Mouse (Mus musculus) layer of hippocampus, adult 2 months (tissue): ENCODE measurements at regions not wholly inside any gene's neighbourhood (a gene's known extent, or its start where the extent isn't known, plus 50 kb on each side); places are given as distances from the start of the nearest gene placed in this dataset.

ENCODE experiments used
- DNase-seq, 2 experiments: peaks; one replicate each; pipeline ENCODE4 v3.0.0; 2022; ENCODE audit warnings: low spot score in 2 of 2
- H3K27ac ChIP-seq: fragments of 200-600 bp; 2 replicates; pipeline ENCODE4 v1.8.1; 2022
- H3K4me3 ChIP-seq: fragments of 200-600 bp; 2 replicates; pipeline ENCODE4 v1.8.1; 2022; ENCODE audit warnings: mild to moderate bottlenecking
- CTCF ChIP-seq: fragments of 200-600 bp; conservative IDR thresholded peaks from 2 replicates; pipeline ENCODE4 v1.8.1; 2022; ENCODE audit warnings: antibody characterized with exemption, mild to moderate bottlenecking, moderate library complexity

DNA sequence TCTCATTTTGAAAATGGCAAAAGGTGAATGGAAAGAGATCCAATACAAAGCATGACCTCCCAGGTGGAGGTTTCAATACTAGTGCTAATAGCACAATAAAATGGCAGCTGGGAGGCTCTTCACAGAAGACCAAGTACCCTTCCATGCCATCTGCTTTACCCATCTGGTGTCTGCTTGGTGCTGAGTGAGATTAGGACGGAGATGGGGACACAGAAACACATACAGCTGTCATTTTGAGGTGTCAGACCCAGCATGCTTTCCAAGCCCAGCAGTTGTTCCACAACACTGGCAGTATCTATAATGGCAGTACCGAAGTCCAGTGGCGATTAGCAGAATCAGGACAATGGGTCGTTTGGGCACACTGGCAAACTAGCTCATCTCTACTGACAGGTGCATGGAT is 118.9 kb upstream of the 1700064H15Rik start:
- Histone ChIP-seq H3K4me3 (no peak overlapping the region), H3K27ac (no peak overlapping the region)
- no peak for TF ChIP-seq CTCF
- no peak for DNase-seq

- TF ChIP-seq CTCF, result no peak
These were observed 123.5 kb upstream of the 1700064H15Rik start for GRCm38 (mm10) chr3:19751946-19752345.

GRCm38 (mm10) chr3:19754011-19754410 is 125.5 kb upstream of the 1700064H15Rik start:
- no peak for TF ChIP-seq CTCF
- H3K4me3 ChIP-seq, result no peak overlapping the region

More at GRCm38 (mm10) chr3:19751946-19752345, 123.5 kb upstream of the 1700064H15Rik start:
- no peak for DNase-seq
- no peak overlapping the region for H3K27ac ChIP-seq
- no peak overlapping the region for H3K4me3 ChIP-seq

DNA sequence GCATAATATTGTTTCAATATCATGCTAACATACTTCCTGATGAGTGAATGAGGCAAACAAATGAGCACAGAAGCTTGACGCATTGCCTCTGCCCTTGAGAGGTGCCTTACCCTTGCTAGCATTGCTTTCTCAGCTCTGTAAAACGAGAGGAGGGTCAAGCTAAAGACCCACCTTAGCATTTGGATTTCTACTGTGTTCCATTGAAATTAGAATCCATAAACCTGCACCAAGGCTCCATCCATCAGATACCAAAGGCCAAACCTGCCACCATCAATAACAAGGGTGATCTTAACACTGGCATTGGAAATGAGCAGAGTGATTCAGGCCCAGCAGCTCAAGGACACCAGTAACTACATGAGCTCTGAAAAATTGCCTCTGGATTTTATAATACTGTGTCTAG is 126.2 kb upstream of the 1700064H15Rik start:
- Histone ChIP-seq H3K27ac (no peak overlapping the region), H3K4me3 (no peak overlapping the region)
- no peak for DNase-seq
- no peak for TF ChIP-seq CTCF

More at GRCm38 (mm10) chr3:19754011-19754410, 125.5 kb upstream of the 1700064H15Rik start:
- H3K27ac ChIP-seq, result no peak overlapping the region
- no peak for DNase-seq

- Histone ChIP-seq H3K27ac (no peak overlapping the region), H3K4me3 (no peak overlapping the region)
- no peak for TF ChIP-seq CTCF
- no peak for DNase-seq
These were observed 126.7 kb upstream of the 1700064H15Rik start for GRCm38 (mm10) chr3:19755136-19755535.

- no peak for TF ChIP-seq CTCF
- Histone ChIP-seq H3K4me3 (no peak overlapping the region), H3K27ac (no peak overlapping the region)
- no peak for DNase-seq
These were observed 158.2 kb upstream of the Cp start for GRCm38 (mm10) chr3:19798543-19799106.

GRCm38 (mm10) chr3:19810034-19810433 is 146.8 kb upstream of the Cp start:
- Histone ChIP-seq H3K4me3 (no peak overlapping the region), H3K27ac (no peak overlapping the region)
- no peak for DNase-seq
- TF ChIP-seq CTCF, result no peak

DNA sequence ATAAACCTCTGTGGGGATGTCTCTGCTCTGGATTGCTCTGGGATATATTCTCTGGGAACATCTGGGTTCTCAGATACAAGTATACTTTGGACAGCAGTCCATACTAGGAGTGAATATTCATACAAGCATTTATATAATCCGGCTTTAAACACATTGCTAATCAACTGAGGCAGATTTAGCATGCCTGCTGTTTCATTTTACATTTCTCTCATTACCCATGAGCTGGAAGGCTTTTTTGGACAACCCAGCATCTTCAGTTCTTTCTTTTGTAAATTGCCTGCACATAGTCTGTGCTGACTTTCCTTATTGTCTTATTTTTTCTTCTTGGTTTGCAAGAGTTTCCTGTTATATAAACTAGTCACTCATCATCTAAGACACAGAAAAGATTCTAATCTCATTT is 131.9 kb upstream of the Cp start:
- DNase-seq, result no peak
- H3K27ac ChIP-seq, result no peak overlapping the region
- H3K4me3 ChIP-seq, result no peak overlapping the region
- TF ChIP-seq CTCF, result no peak

DNA sequence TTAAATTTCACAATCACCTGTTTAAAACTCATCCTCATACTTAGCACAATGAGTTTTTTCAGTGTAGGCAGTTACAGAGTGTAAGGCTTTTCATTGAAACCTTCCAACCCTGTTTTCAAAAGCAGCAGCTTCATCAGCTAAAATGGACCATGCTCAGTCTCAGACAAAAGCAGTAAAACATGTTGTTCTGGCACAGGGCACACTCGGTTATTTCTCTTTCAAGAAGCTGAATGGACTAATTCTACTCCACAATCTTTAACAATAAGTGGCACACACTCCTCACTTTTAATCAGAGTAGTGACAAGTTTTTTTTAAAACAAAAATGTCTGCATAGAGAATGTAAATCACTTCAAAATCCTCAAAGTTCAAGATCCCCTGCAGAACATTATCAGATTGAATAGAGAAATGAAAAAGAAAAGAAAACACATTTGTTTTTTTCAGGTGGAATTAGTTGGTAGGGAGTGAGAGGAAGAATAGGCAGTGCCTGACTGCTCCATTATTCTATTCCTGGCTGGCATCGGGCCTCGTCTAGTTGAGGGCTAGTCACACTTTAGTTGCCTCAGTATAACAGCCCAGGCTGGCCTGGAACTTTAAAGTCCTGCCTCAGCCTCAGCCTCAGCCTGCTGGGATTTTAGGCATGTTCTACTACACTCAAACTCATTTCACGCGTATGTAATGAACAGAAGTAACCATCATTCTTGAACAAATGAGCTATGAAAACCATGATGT is 128.2 kb upstream of the Cp start:
- no peak for DNase-seq

DNA sequence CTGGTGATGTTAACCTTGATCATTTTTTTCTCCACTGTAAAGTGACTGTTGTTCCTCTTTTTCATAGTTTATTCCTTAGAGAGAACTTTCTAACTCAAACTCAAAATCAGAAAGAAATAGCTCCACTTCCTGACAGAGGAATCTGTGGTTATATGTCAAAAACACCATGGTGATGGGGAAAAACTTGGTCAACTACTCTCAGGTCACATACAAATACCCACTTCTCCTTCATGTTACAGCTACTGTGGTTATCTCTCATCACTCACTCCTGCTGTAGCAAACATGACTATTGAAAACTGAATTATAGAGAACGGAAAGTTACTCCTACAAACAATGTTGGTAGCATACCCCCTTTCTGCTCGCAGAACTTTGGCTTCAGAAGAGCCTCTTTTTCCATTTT is 127.1 kb upstream of the Cp start:
- DNase-seq, result no peak
- TF ChIP-seq CTCF, result no peak
- Histone ChIP-seq H3K27ac (no peak overlapping the region), H3K4me3 (no peak overlapping the region)

More for the DNA sequence above, 128.2 kb upstream of the Cp start:
- H3K4me3 ChIP-seq, result no peak overlapping the region
- no peak for TF ChIP-seq CTCF
- no peak overlapping the region for H3K27ac ChIP-seq

DNA sequence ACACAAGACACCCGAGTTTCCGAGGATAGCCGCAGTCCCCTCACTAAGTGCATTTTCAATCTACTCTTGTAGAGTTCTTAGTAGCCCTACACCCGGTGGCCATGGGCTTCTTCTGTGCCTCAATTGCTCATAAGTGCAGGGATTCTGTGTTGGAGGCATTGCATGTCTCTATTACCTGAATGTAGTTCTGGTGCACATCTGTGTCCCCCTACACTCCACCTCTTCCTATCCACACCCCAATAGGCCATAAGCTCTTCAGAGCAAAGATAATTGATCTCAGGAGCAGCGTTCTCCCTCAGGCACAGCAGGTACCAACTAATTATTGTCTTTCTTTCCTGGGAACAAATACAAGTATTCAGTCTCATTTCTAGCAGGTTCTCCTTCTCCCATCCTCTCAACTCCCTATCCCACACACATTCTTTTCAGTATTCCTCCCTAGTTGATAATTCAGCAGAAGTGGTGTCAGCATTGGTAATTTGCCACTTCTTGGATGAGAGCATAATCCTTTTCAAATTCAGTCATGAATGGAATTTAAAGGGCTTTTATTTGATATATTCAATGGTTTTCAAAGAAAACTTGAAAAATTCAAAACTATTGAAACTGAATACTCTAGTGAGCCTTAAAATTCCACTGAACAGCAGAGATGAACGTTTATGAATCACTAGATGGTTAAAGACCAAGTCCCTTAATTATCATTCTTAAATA is 108.7 kb upstream of the Cp start:
- no peak overlapping the region for H3K4me3 ChIP-seq
- H3K27ac ChIP-seq, result no peak overlapping the region
- DNase-seq, result no peak
- TF ChIP-seq CTCF, result no peak

DNA sequence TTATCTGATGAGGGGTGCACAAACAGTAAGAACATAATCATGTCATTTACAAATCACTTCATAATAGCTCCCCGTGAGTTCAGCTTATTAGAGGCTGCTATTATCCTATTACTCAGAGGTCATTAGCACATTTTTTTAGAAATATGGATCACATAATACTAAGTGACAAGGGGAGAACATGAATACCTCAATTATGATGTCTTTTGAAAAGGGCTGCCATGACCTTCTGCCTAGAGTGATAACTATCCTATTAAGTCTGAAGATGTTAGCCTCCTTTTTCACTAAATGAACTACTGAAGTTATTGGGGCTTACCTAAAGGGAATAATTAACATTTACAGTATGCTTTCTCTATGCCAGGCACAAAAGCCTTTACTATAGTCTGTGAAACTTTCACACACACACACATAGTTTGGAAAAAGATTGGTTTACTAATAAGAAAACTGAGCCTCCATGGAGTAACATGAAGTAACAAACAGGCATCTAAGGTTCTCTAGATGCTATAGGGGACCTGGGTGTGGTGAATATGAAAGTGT is 108.1 kb upstream of the Cp start:
- Histone ChIP-seq H3K27ac (no peak overlapping the region), H3K4me3 (no peak overlapping the region)
- TF ChIP-seq CTCF, result no peak
- no peak for DNase-seq

GRCm38 (mm10) chr3:19882623-19883022 is 74.2 kb upstream of the Cp start:
- Histone ChIP-seq H3K4me3 (no peak overlapping the region), H3K27ac (no peak overlapping the region)
- no peak for DNase-seq
- TF ChIP-seq CTCF, result no peak
